Mouse (Mus musculus): ENCODE measurements around the gene Cx3cl1. TPM values are rescaled to one million over a fixed set of nuclear protein-coding genes. Genes with fewer than 3 reads are reported as not detected.

Cx3cl1 gene
- polyA plus RNA-seq, 1 experiment from 2014 or later, result 7.9 TPM

- no peaks in the 10 kb centered on the region for H3K27me3 ChIP-seq (replicated peaks; ENCODE audit: control insufficient read depth, insufficient read depth, low read length)
- peak; percentile 91 for DNase-seq (ENCODE audit: low spot score)
- H3K4me3 ChIP-seq (ENCODE audit: low read depth, low read length), result no peak overlapping the region
- peak overlapping the region; percentile 39 for H3K4me2 ChIP-seq (ENCODE audit: low read depth, low read length)
- H3K9ac ChIP-seq (ENCODE audit: low read depth, low read length), result 0 out of 2 replicates have a peak overlapping the region, but pooled peaks have one; percentile 16
- H3K36me3 ChIP-seq (ENCODE audit: control insufficient read depth, insufficient read depth, low read length), result no peaks in the 10 kb centered on the region
- WGBS, result 29% methylated on average over 6 of the region's 6 CpGs
- H3K27ac ChIP-seq (replicated peaks; ENCODE audit: low read depth, low read length), result no peak overlapping the region
- ATAC-seq (ENCODE audit: low read depth), result peak; percentile 65
- no peaks in the 10 kb centered on the region for H3K9me3 ChIP-seq (ENCODE audit: control insufficient read depth, low read length)
- H3K4me1 ChIP-seq (ENCODE audit: control insufficient read depth, insufficient read depth, low read length), result no peaks in the 10 kb centered on the region
These were observed 40.9 kb downstream of the Cx3cl1 start for GRCm38 (mm10) chr8:94812645-94813098.

GRCm38 (mm10) chr8:94814556-94814955 lies 42.7 kb downstream of the Cx3cl1 start:
- ATAC-seq (ENCODE audit: low read depth) (no peak), DNase-seq (ENCODE audit: low spot score) (no peak)
- Histone ChIP-seq H3K27ac (replicated peaks; ENCODE audit: low read depth, low read length) (no peak overlapping the region), H3K9me3 (ENCODE audit: control insufficient read depth, low read length) (no peaks in the 10 kb centered on the region), H3K9ac (ENCODE audit: low read depth, low read length) (no peak overlapping the region), H3K4me2 (ENCODE audit: low read depth, low read length) (no peak overlapping the region), H3K4me1 (ENCODE audit: control insufficient read depth, insufficient read depth, low read length) (no peaks in the 10 kb centered on the region), H3K4me3 (ENCODE audit: low read depth, low read length) (no peak overlapping the region), H3K36me3 (ENCODE audit: control insufficient read depth, insufficient read depth, low read length) (no peaks in the 10 kb centered on the region), H3K27me3 (replicated peaks; ENCODE audit: control insufficient read depth, insufficient read depth, low read length) (no peaks in the 10 kb centered on the region)
- 0% methylated on average over 1 of the region's 1 CpGs for WGBS

- H3K9me3 ChIP-seq (ENCODE audit: control insufficient read depth, low read length), result no peaks in the 10 kb centered on the region
- 90% methylated on average over 11 of the region's 11 CpGs for WGBS
- H3K9ac ChIP-seq (ENCODE audit: low read depth, low read length), result no peak overlapping the region
- H3K36me3 ChIP-seq (ENCODE audit: control insufficient read depth, insufficient read depth, low read length), result peaks cover 20% of the 10 kb centered on the region
- DNase-seq (ENCODE audit: low spot score), result no peak
- no peak overlapping the region for H3K27ac ChIP-seq (replicated peaks; ENCODE audit: low read depth, low read length)
- H3K4me3 ChIP-seq (ENCODE audit: low read depth, low read length), result no peak overlapping the region
- H3K27me3 ChIP-seq (replicated peaks; ENCODE audit: control insufficient read depth, insufficient read depth, low read length), result no peaks in the 10 kb centered on the region
- no peak overlapping the region for H3K4me2 ChIP-seq (ENCODE audit: low read depth, low read length)
- H3K4me1 ChIP-seq (ENCODE audit: control insufficient read depth, insufficient read depth, low read length), result no peaks in the 10 kb centered on the region
- ATAC-seq (ENCODE audit: low read depth), result no peak
These were observed 46.1 kb downstream of the Cx3cl1 start for GRCm38 (mm10) chr8:94817933-94818332.

GRCm38 (mm10) chr8:94819671-94820179 lies 47.9 kb downstream of the Cx3cl1 start:
- no peaks in the 10 kb centered on the region for H3K4me1 ChIP-seq (ENCODE audit: control insufficient read depth, insufficient read depth, low read length)
- H3K9ac ChIP-seq (ENCODE audit: low read depth, low read length), result no peak overlapping the region
- 83% methylated on average over 6 of the region's 6 CpGs for WGBS
- ATAC-seq (ENCODE audit: low read depth) (no peak), DNase-seq (ENCODE audit: low spot score) (no peak)
- H3K27ac ChIP-seq (replicated peaks; ENCODE audit: low read depth, low read length), result no peak overlapping the region
- no peaks in the 10 kb centered on the region for H3K9me3 ChIP-seq (ENCODE audit: control insufficient read depth, low read length)
- no peak overlapping the region for H3K4me2 ChIP-seq (ENCODE audit: low read depth, low read length)
- H3K4me3 ChIP-seq (ENCODE audit: low read depth, low read length), result no peak overlapping the region
- H3K27me3 ChIP-seq (replicated peaks; ENCODE audit: control insufficient read depth, insufficient read depth, low read length), result no peaks in the 10 kb centered on the region
- H3K36me3 ChIP-seq (ENCODE audit: control insufficient read depth, insufficient read depth, low read length), result peaks cover 37% of the 10 kb centered on the region

GRCm38 (mm10) chr8:94820553-94820952 lies 48.7 kb downstream of the Cx3cl1 start:
- WGBS, result 61% methylated on average over 7 of the region's 7 CpGs
- DNase-seq (ENCODE audit: low spot score), result peak; percentile 47
- Histone ChIP-seq H3K27ac (replicated peaks; ENCODE audit: low read depth, low read length) (no peak overlapping the region), H3K36me3 (ENCODE audit: control insufficient read depth, insufficient read depth, low read length) (peaks cover 43% of the 10 kb centered on the region), H3K9me3 (ENCODE audit: control insufficient read depth, low read length) (no peaks in the 10 kb centered on the region), H3K27me3 (replicated peaks; ENCODE audit: control insufficient read depth, insufficient read depth, low read length) (no peaks in the 10 kb centered on the region), H3K4me3 (ENCODE audit: low read depth, low read length) (no peak overlapping the region), H3K4me2 (ENCODE audit: low read depth, low read length) (no peak overlapping the region), H3K9ac (ENCODE audit: low read depth, low read length) (no peak overlapping the region), H3K4me1 (ENCODE audit: control insufficient read depth, insufficient read depth, low read length) (no peaks in the 10 kb centered on the region)
- ATAC-seq (ENCODE audit: low read depth), result peak; percentile 42

- H3K4me1 ChIP-seq (ENCODE audit: control insufficient read depth, insufficient read depth, low read length), result no peaks in the 10 kb centered on the region
- H3K36me3 ChIP-seq (ENCODE audit: control insufficient read depth, insufficient read depth, low read length), result peaks cover 50% of the 10 kb centered on the region
- no peak overlapping the region for H3K9ac ChIP-seq (ENCODE audit: low read depth, low read length)
- WGBS, result 94% methylated on average over 2 of the region's 2 CpGs
- H3K4me2 ChIP-seq (ENCODE audit: low read depth, low read length), result no peak overlapping the region
- no peak for ATAC-seq (ENCODE audit: low read depth)
- DNase-seq (ENCODE audit: low spot score), result no peak
- no peak overlapping the region for H3K27ac ChIP-seq (replicated peaks; ENCODE audit: low read depth, low read length)
- H3K9me3 ChIP-seq (ENCODE audit: control insufficient read depth, low read length), result no peaks in the 10 kb centered on the region
- no peak overlapping the region for H3K4me3 ChIP-seq (ENCODE audit: low read depth, low read length)
- H3K27me3 ChIP-seq (replicated peaks; ENCODE audit: control insufficient read depth, insufficient read depth, low read length), result no peaks in the 10 kb centered on the region
These were observed 49.6 kb downstream of the Cx3cl1 start for GRCm38 (mm10) chr8:94821381-94821780.

GRCm38 (mm10) chr8:94822637-94823560 lies 51.1 kb downstream of the Cx3cl1 start:
- no peak overlapping the region for H3K4me2 ChIP-seq (ENCODE audit: low read depth, low read length)
- H3K27me3 ChIP-seq (replicated peaks; ENCODE audit: control insufficient read depth, insufficient read depth, low read length), result no peaks in the 10 kb centered on the region
- H3K4me1 ChIP-seq (ENCODE audit: control insufficient read depth, insufficient read depth, low read length), result no peaks in the 10 kb centered on the region
- DNase-seq (ENCODE audit: low spot score) (peak; percentile 61), ATAC-seq (ENCODE audit: low read depth) (peak; percentile 56)
- 79% methylated on average over 23 of the region's 23 CpGs for WGBS
- no peak overlapping the region for H3K4me3 ChIP-seq (ENCODE audit: low read depth, low read length)
- H3K36me3 ChIP-seq (ENCODE audit: control insufficient read depth, insufficient read depth, low read length), result peaks cover 52% of the 10 kb centered on the region
- H3K9me3 ChIP-seq (ENCODE audit: control insufficient read depth, low read length), result no peaks in the 10 kb centered on the region
- H3K27ac ChIP-seq (replicated peaks; ENCODE audit: low read depth, low read length), result no peak overlapping the region
- H3K9ac ChIP-seq (ENCODE audit: low read depth, low read length), result no peak overlapping the region

GRCm38 (mm10) chr8:94825170-94825569 lies 53.4 kb downstream of the Cx3cl1 start:
- no peak for DNase-seq (ENCODE audit: low spot score)
- Histone ChIP-seq H3K9me3 (ENCODE audit: control insufficient read depth, low read length) (no peaks in the 10 kb centered on the region), H3K36me3 (ENCODE audit: control insufficient read depth, insufficient read depth, low read length) (peaks cover 72% of the 10 kb centered on the region), H3K4me2 (ENCODE audit: low read depth, low read length) (no peak overlapping the region), H3K4me1 (ENCODE audit: control insufficient read depth, insufficient read depth, low read length) (no peaks in the 10 kb centered on the region), H3K4me3 (ENCODE audit: low read depth, low read length) (no peak overlapping the region), H3K27ac (replicated peaks; ENCODE audit: low read depth, low read length) (no peak overlapping the region), H3K27me3 (replicated peaks; ENCODE audit: control insufficient read depth, insufficient read depth, low read length) (no peaks in the 10 kb centered on the region), H3K9ac (ENCODE audit: low read depth, low read length) (no peak overlapping the region)
- 86% methylated on average over 6 of the region's 6 CpGs for WGBS
- ATAC-seq (ENCODE audit: low read depth), result no peak
